Mouse (Mus musculus) midbrain, postnatal 0 days (tissue): ENCODE results near the gene Gm6525. TPM values are rescaled to one million over a fixed set of nuclear protein-coding genes. Genes with fewer than 3 reads are reported as not detected.
A peak's percentile ranks its signal among the peaks of the same experiment; 100 is the strongest.

Source experiments
- ATAC-seq: fragments of 200-750 bp; cut with Nextera tagmentation; 2 replicates; pipeline ENCODE4 v1.8.0; 2017; ENCODE audit warnings: moderate number of reproducible peaks, mild to moderate bottlenecking, moderate TSS enrichment, moderate library complexity; ENCODE audit not compliant: low FRiP score
- DNase-seq: peaks from one replicate; pipeline ENCODE4 v3.0.0-alpha.2; 2015; ENCODE audit warnings: low spot score
- H3K27ac ChIP-seq: fragments of 300-500 bp; sonication (generic); 2 replicates; pipeline ENCODE4 v1.5.1; 2014; ENCODE audit warnings: low read depth, mild to moderate bottlenecking, low read length, mixed read lengths
- H3K27me3 ChIP-seq: fragments of 300-500 bp; sonication (generic); 2 replicates; pipeline ENCODE4 v1.6.1; 2014; ENCODE audit warnings: low read length, control low read depth, mixed read lengths; ENCODE audit not compliant: insufficient read depth
- H3K36me3 ChIP-seq: fragments of 300-500 bp; sonication (generic); 2 replicates; pipeline ENCODE4 v1.6.1; 2014; ENCODE audit warnings: low read length, control low read depth, mixed read lengths; ENCODE audit not compliant: insufficient read depth
- H3K4me1 ChIP-seq: fragments of 300-500 bp; sonication (generic); 2 replicates; pipeline ENCODE4 v1.6.1; 2014; ENCODE audit warnings: mild to moderate bottlenecking, control low read depth, antibody characterized with exemption, low read length, mixed read lengths; ENCODE audit not compliant: insufficient read depth
- H3K4me2 ChIP-seq: fragments of 300-500 bp; sonication (generic); 2 replicates; pipeline ENCODE4 v1.6.1; 2014; ENCODE audit warnings: low read depth, mild to moderate bottlenecking, low read length, mixed read lengths; ENCODE audit not compliant: poor library complexity, severe bottlenecking
- H3K4me3 ChIP-seq: fragments of 300-500 bp; sonication (generic); 2 replicates; pipeline ENCODE4 v1.5.1; 2014; ENCODE audit warnings: low read depth, mild to moderate bottlenecking, low read length, moderate library complexity
- H3K9ac ChIP-seq: fragments of 300-500 bp; sonication (generic); replicated peaks from 2 replicates; pipeline ENCODE4 v1.6.1; 2014; ENCODE audit warnings: mild to moderate bottlenecking, low read length, moderate library complexity, mixed read lengths; ENCODE audit not compliant: poor library complexity, severe bottlenecking
- H3K9me3 ChIP-seq: fragments of 300-500 bp; sonication (generic); 2 replicates; pipeline ENCODE4 v1.6.1; 2016; ENCODE audit warnings: low read length, control low read depth
- CTCF ChIP-seq: IDR thresholded peaks from 2 replicates; pipeline ENCODE4 v1.5.1; 2016; ENCODE audit warnings: antibody characterized with exemption, mild to moderate bottlenecking
- WGBS: fragments of 180-500 bp; shearing (Covaris S2); extraction: QIAGEN DNeasy Blood & Tissue Kit; methylation state at CpG from one replicate; pipeline ENCODE4 v1.1.7; 2014; 5-methylcytosine and 5-hydroxymethylcytosine counted together
- polyA plus RNA-seq: library from polyadenylated mRNA; unstranded; fragments of >200 nt; fragmentation: Nextera tagmentation; extraction: Ambion mirVana; gene quantifications from 2 replicates; pipeline ENCODE4 v1.2.1, GENCODE M21; 2015
- total RNA-seq: library from RNA; depleted of rRNA; stranded (reverse); fragments of >200 nt; gene quantifications from 2 replicates; pipeline ENCODE4 v1.2.3, GENCODE M21; 2014

Gm6525 gene
- total and polyA plus RNA-seq, 2 experiments from 2014 or later, result 2.2 TPM; not detected in 1

GRCm38 (mm10) chr3:84191141-84191881 is 17.4 kb downstream of the Gm6525 start:
- ATAC-seq (no peak), DNase-seq (no peak)
- no peaks in the 10 kb centered on the region for H3K4me1 ChIP-seq
- no peak overlapping the region for H3K4me2 ChIP-seq
- no peak overlapping the region for H3K4me3 ChIP-seq
- no peak overlapping the region for H3K9ac ChIP-seq
- H3K9me3 ChIP-seq, result no peaks in the 10 kb centered on the region
- 55% methylated on average over 21 of the region's 21 CpGs for WGBS
- peaks cover 28% of the 10 kb centered on the region for H3K36me3 ChIP-seq
- no peak for TF ChIP-seq CTCF
- H3K27ac ChIP-seq, result no peak overlapping the region
- no peaks in the 10 kb centered on the region for H3K27me3 ChIP-seq

DNA sequence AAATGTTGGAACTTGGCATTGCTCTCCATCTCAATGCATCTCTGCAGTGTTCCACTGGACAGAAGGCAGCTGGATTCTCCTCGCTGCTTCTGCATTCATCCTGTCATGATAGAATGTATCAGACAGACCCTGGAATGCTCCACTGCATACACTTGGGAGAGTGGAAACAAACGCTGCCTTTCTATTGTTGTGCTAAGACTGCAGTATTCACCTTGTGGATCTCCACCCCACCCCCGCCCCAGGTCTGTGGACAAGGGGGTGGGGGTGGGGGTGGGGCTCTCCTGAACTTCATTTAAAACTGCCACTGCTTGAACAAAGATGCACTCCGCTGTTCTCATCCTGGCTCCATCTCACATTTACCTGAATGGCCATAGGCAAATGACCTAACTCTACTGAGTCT is 20.0 kb downstream of the Gm6525 start:
- Histone ChIP-seq H3K4me3 (no peak overlapping the region), H3K9ac (no peak overlapping the region), H3K27me3 (no peaks in the 10 kb centered on the region), H3K36me3 (peaks cover 28% of the 10 kb centered on the region), H3K4me1 (no peaks in the 10 kb centered on the region), H3K9me3 (no peaks in the 10 kb centered on the region), H3K4me2 (no peak overlapping the region), H3K27ac (no peak overlapping the region)
- DNase-seq (no peak), ATAC-seq (no peak)
- TF ChIP-seq CTCF, result no peak
- WGBS, result 71% methylated on average over 4 of the region's 4 CpGs

GRCm38 (mm10) chr3:84198229-84198628 is 24.3 kb downstream of the Gm6525 start:
- peaks cover 9% of the 10 kb centered on the region; the same call in 1 of the 2 replicates for H3K36me3 ChIP-seq
- H3K27me3 ChIP-seq, result no peaks in the 10 kb centered on the region
- H3K4me3 ChIP-seq, result no peak overlapping the region
- no peak for TF ChIP-seq CTCF
- H3K4me1 ChIP-seq, result no peaks in the 10 kb centered on the region
- H3K4me2 ChIP-seq, result no peak overlapping the region
- no peak overlapping the region for H3K9ac ChIP-seq
- no peak overlapping the region for H3K27ac ChIP-seq
- DNase-seq (no peak), ATAC-seq (no peak)
- H3K9me3 ChIP-seq, result no peaks in the 10 kb centered on the region
- 96% methylated on average over 3 of the region's 3 CpGs for WGBS

- ATAC-seq, result no peak
- H3K9me3 ChIP-seq, result no peaks in the 10 kb centered on the region
These were observed 25.6 kb downstream of the Gm6525 start for GRCm38 (mm10) chr3:84199516-84199915.

GRCm38 (mm10) chr3:84200559-84201420 is 26.9 kb downstream of the Gm6525 start:
- no peak for TF ChIP-seq CTCF
- Histone ChIP-seq H3K9me3 (no peaks in the 10 kb centered on the region), H3K36me3 (peaks cover 11% of the 10 kb centered on the region), H3K4me1 (no peaks in the 10 kb centered on the region), H3K4me3 (no peak overlapping the region), H3K27me3 (no peaks in the 10 kb centered on the region), H3K9ac (no peak overlapping the region), H3K4me2 (no peak overlapping the region), H3K27ac (no peak overlapping the region; the same call in 1 of the 2 replicates)
- 50% methylated on average over 13 of the region's 13 CpGs for WGBS
- ATAC-seq (0 out of 2 replicates have a peak, but pooled peaks have one; percentile 34), DNase-seq (peak; percentile 84)

More at GRCm38 (mm10) chr3:84199516-84199915, 25.6 kb downstream of the Gm6525 start:
- 94% methylated on average over 9 of the region's 9 CpGs for WGBS
- Histone ChIP-seq H3K4me3 (no peak overlapping the region), H3K36me3 (peaks cover 7% of the 10 kb centered on the region; the same call in 1 of the 2 replicates), H3K9ac (no peak overlapping the region), H3K27ac (no peak overlapping the region), H3K4me1 (no peaks in the 10 kb centered on the region), H3K27me3 (no peaks in the 10 kb centered on the region), H3K4me2 (no peak overlapping the region)
- no peak for DNase-seq
- TF ChIP-seq CTCF, result no peak

GRCm38 (mm10) chr3:84204640-84205039 is 30.7 kb downstream of the Gm6525 start:
- peaks cover 18% of the 10 kb centered on the region for H3K36me3 ChIP-seq
- 83% methylated on average over 5 of the region's 5 CpGs for WGBS
- no peak for DNase-seq

More at GRCm38 (mm10) chr3:84204640-84205039, 30.7 kb downstream of the Gm6525 start:
- Histone ChIP-seq H3K4me2 (no peak overlapping the region), H3K9ac (no peak overlapping the region), H3K4me1 (no peaks in the 10 kb centered on the region), H3K27ac (no peak overlapping the region), H3K4me3 (no peak overlapping the region), H3K27me3 (no peaks in the 10 kb centered on the region), H3K9me3 (no peaks in the 10 kb centered on the region)
- no peak for TF ChIP-seq CTCF
- no peak for ATAC-seq
